Mouse (Mus musculus) adrenal gland, adult 18-20 months (tissue): ENCODE measurements around the gene Vmn1r75. TPM values are rescaled to one million over a fixed set of nuclear protein-coding genes. Genes with fewer than 3 reads are reported as not detected.

Experiments used
- DNase-seq, 2 experiments: peaks; one replicate each; pipeline ENCODE4 v3.0.0; 2021 to 2022; ENCODE audit warnings: low spot score in 2 of 2
- long read RNA-seq, 2 experiments: library from polyadenylated mRNA; stranded (forward); transcript quantifications; one replicate each; pipeline ENCODE4 v2.0.0; 2021
- total RNA-seq, 2 experiments: library from RNA; stranded (reverse); gene quantifications; 1 replicate in 1 of 2; 2 replicates in 1 of 2; pipeline ENCODE4 v1.2.3; 2021

Vmn1r75 gene
- not detected for total RNA-seq
- long read RNA-seq, experiment 1: 0 reads
- long read RNA-seq, experiment 2: 0 reads

- DNase-seq: no peak
Observed at GRCm38 (mm10) chr7:11874330-11874729, at the start of gene Vmn1r75. TSS of gene Vmn1r75 (plus strand) at chr7:11874630.

- no peak for DNase-seq
Observed at GRCm38 (mm10) chr7:11833680-11834079, 40.8 kb upstream of the Vmn1r75 start, which contains the start of gene Vmn1r74. TSS of gene Vmn1r74 (plus strand) at chr7:11833980.

Other genes with a start within 250 kb of the Vmn1r75 start
- gene Vmn1r72, start 194.5 kb upstream of the Vmn1r75 start, total RNA-seq: not detected
- not detected for gene Vmn1r73, start 144.4 kb upstream of the Vmn1r75 start, total RNA-seq
- not detected for gene Vmn1r74, start 40.6 kb upstream of the Vmn1r75 start, total RNA-seq
- gene Vmn1r76, start 63.6 kb downstream of the Vmn1r75 start, total RNA-seq: not detected
- not detected for gene Vmn1r77, start 162.1 kb downstream of the Vmn1r75 start, total RNA-seq